Mouse (Mus musculus): ENCODE measurements around the gene Rest.

- no peak for TF ChIP-seq GATA1 (IDR thresholded peaks at IDR 0.05; ENCODE audit: low read length)
- TF ChIP-seq TAL1 (IDR thresholded peaks at IDR 0.05; ENCODE audit: low read length) = no peak
Measured at GRCm38 (mm10) chr5:77277204-77277603, 11.9 kb downstream of the Rest start.
